Mouse (Mus musculus) limb, embryonic 13.5 days (tissue): ENCODE measurements around the gene Sapcd1. TPM values are rescaled to one million over a fixed set of nuclear protein-coding genes. Genes with fewer than 3 reads are reported as not detected.

Experiments used
- ATAC-seq: fragments of 200-750 bp; cut with Nextera tagmentation; 2 replicates; pipeline ENCODE4 v1.8.0; 2017; ENCODE audit warnings: low read depth, moderate number of reproducible peaks, moderate TSS enrichment; ENCODE audit not compliant: low FRiP score
- H3K27ac ChIP-seq: fragments of 300-500 bp; sonication (generic); 2 replicates; pipeline ENCODE4 v1.5.1; 2015; ENCODE audit warnings: inconsistent platforms, mild to moderate bottlenecking, moderate library complexity
- H3K27me3 ChIP-seq: fragments of 300-500 bp; sonication (generic); 2 replicates; pipeline ENCODE4 v1.6.1; 2015; ENCODE audit warnings: mild to moderate bottlenecking, inconsistent platforms
- H3K36me3 ChIP-seq: fragments of 300-500 bp; sonication (generic); 2 replicates; pipeline ENCODE4 v1.6.1; 2015; ENCODE audit warnings: inconsistent platforms, mild to moderate bottlenecking, moderate library complexity
- H3K4me1 ChIP-seq: fragments of 300-500 bp; sonication (generic); 2 replicates; pipeline ENCODE4 v1.6.1; 2015; ENCODE audit warnings: inconsistent platforms
- H3K4me2 ChIP-seq: fragments of 300-500 bp; sonication (generic); replicated peaks from 2 replicates; pipeline ENCODE4 v1.6.1; 2015; ENCODE audit warnings: inconsistent platforms, mild to moderate bottlenecking, moderate library complexity
- H3K4me3 ChIP-seq: fragments of 300-500 bp; sonication (generic); 2 replicates; pipeline ENCODE4 v1.5.1; 2015; ENCODE audit warnings: moderate library complexity, mild to moderate bottlenecking, inconsistent platforms
- H3K9ac ChIP-seq: fragments of 300-500 bp; sonication (generic); 2 replicates; pipeline ENCODE4 v1.6.1; 2015; ENCODE audit warnings: mild to moderate bottlenecking, inconsistent platforms
- H3K9me3 ChIP-seq: fragments of 300-500 bp; sonication (generic); 2 replicates; pipeline ENCODE4 v1.6.1; 2016; ENCODE audit warnings: inconsistent platforms
- WGBS: fragments of 180-500 bp; shearing (Covaris S2); methylation state at CpG from one replicate; pipeline ENCODE4 v1.1.7; 2015; 5-methylcytosine and 5-hydroxymethylcytosine counted together
- polyA plus RNA-seq: library from polyadenylated mRNA; unstranded; fragments of >200 nt; fragmentation: Nextera tagmentation; extraction: Ambion mirVana; gene quantifications from 2 replicates; pipeline ENCODE4 v1.2.1, GENCODE M21; 2015

The Sapcd1 gene
- polyA plus RNA-seq, 1 experiment from 2014 or later = 7.2 TPM

DNA sequence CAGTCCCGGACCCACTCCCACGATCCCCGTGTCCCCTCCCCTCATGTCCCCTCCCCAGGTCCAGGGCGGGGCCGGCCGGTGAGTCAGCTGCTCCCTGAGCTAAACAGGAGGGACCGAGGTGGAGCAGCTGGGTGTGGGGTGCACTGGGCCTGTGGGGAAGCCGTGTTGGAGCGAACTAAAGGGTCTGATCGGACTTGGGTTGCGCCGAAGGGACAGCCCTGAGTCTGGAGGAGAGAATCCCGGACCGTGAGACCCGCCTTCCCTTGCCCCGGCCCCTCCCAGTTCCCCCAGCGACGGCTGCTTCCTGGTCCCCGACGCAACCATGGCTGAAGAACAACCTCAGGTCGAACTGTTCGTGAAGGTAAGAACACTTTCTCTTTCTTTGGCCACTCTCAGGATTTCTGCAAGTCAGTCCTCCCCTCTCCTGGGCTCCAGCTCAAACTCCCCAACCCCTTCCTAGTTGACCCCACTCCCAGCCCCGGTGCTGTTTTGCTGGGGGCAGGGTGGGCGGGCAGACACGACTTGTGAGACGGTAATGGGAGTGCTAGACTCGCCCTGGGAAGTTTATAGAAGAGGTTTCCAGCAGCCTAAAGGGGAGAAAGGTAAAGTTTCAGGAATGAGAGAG is 22.4 kb upstream of the Sapcd1 start:
- Histone ChIP-seq H3K4me1 (peaks cover 49% of the 10 kb centered on the region), H3K9ac (peak overlapping the region; percentile 86), H3K9me3 (no peaks in the 10 kb centered on the region), H3K4me3 (peak overlapping the region; percentile 68), H3K4me2 (peak overlapping the region; percentile 90), H3K27me3 (no peaks in the 10 kb centered on the region), H3K27ac (peak overlapping the region; percentile 98), H3K36me3 (peaks cover 31% of the 10 kb centered on the region)
- peak; percentile 5; the same call in 1 of the 2 replicates for ATAC-seq
- under 1% methylated on average over 27 of the region's 27 CpGs for WGBS

- H3K9ac ChIP-seq = peak within 1 kb of the TSS; percentile 86
- H3K4me1 ChIP-seq = peaks cover 56% of the 10 kb centered on the region
- 2% methylated on average over 11 of the region's 11 CpGs for WGBS
- ATAC-seq = peak; percentile 30
- H3K9me3 ChIP-seq = no peaks in the 10 kb centered on the region
- H3K4me2 ChIP-seq = peak within 1 kb of the TSS; percentile 90
- H3K27ac ChIP-seq = peak within 1 kb of the TSS; percentile 98
- peak within 1 kb of the TSS; percentile 68 for H3K4me3 ChIP-seq
- H3K27me3 ChIP-seq = no peaks in the 10 kb centered on the region
- H3K36me3 ChIP-seq = peaks cover 26% of the 10 kb centered on the region
Measured at GRCm38 (mm10) chr17:35049561-35050016, 21.8 kb upstream of the Sapcd1 start, which contains the start of gene Clic1. Gene Clic1 (plus strand): TSS chr17:35049966.

DNA sequence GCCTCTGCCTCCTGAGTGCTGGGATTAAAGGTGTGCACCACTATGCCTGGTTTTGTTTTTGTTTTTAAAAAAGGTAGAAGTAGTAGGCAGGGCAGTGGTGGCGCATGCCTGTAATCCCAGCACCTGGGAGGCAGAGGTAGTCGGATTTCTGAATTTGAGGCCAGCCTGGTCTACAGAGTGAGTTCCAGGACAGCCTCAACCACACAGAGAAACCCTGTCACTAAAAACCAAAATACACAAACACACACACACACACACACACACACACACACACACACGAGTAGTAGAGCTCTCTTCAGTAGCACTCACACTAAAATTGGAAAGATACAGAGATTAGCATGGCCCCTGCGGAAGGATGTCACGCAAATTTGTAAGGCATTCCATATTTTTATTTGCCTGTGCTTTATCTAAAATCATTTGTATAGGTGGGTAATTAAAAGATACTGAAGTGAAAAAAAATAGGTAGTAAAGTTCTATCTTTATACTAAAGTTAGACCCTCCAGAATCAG is 21.2 kb upstream of the Sapcd1 start:
- Histone ChIP-seq H3K9me3 (no peaks in the 10 kb centered on the region), H3K4me2 (peak overlapping the region; percentile 90), H3K36me3 (peaks cover 20% of the 10 kb centered on the region), H3K4me1 (peaks cover 56% of the 10 kb centered on the region), H3K4me3 (peak overlapping the region; percentile 68; the same call in 1 of the 2 replicates), H3K27me3 (no peaks in the 10 kb centered on the region), H3K9ac (no peak overlapping the region), H3K27ac (peak overlapping the region; percentile 98)
- no peak for ATAC-seq
- 76% methylated on average over 5 of the region's 5 CpGs for WGBS

DNA sequence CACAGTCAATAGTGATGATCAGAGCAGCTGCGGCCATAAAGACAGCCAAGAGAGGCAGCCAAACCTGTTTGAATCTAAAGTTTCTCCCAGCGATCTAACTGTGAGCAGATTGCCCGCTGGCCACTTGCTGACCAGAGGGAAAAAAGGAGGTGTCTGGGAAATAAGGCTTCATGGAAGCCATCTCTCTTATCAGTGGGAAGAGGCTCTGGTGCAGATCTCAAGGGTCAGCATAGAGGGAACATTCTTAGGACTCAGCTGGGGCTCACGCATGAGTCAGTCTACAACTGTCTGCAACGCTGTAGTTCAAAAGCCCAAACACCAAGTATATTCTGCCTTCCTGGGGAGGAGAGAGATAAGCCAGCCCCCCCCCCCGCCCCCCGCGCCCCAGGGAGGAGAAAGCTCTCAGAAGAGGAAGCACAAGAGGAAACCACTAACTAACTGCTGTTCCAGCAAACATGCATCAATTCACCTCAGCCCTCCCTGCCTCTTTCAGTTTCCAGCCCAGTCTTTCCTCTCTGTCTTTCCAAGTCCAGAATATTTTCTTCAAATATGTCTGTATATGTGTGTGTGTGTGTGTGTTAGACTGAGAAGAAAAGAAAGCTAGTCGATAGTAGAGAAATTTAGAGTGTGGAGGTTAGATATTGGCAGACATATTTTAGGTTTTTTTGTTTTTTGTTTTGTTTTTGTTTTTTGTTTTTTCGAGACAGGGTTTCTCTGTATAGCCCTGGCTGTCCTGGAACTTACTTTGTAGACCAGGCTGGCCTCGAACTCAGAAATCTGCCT is 20.5 kb upstream of the Sapcd1 start:
- WGBS = 33% methylated on average over 11 of the region's 11 CpGs
- Histone ChIP-seq H3K4me3 (no peak overlapping the region), H3K4me2 (no peak overlapping the region; the same call in none of the 2 replicates), H3K4me1 (peaks cover 56% of the 10 kb centered on the region), H3K36me3 (peaks cover 13% of the 10 kb centered on the region), H3K9ac (0 out of 2 replicates have a peak overlapping the region, but pooled peaks have one; percentile 6), H3K27ac (peak overlapping the region; percentile 79), H3K9me3 (no peaks in the 10 kb centered on the region), H3K27me3 (no peaks in the 10 kb centered on the region)
- ATAC-seq = no peak

DNA sequence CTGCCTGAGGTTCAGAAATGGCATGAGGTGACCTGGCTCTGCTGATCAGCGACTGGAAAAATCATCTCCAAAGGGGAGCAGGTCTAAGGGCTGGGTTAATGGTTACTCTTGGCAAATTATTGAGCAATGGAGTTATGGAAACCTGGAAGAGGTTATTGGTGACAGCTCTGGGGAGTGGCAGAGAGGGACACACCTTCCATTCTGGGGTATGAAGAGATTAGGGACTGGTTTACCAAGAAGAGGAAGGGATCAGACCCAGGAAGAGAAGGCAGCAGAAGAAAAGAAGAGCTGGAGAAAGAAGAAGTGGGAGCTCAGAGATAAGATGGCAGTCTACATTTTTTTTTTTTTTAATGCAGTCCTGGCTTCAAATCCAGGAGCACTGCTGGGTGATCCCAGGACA is 19.9 kb upstream of the Sapcd1 start:
- Histone ChIP-seq H3K4me1 (peaks cover 56% of the 10 kb centered on the region), H3K9ac (no peak overlapping the region), H3K9me3 (no peaks in the 10 kb centered on the region), H3K36me3 (peaks cover 7% of the 10 kb centered on the region), H3K27ac (peak overlapping the region; percentile 79; the same call in 1 of the 2 replicates), H3K4me2 (no peak overlapping the region), H3K27me3 (no peaks in the 10 kb centered on the region), H3K4me3 (no peak overlapping the region)
- 68% methylated on average over 1 of the region's 1 CpGs for WGBS
- no peak for ATAC-seq

DNA sequence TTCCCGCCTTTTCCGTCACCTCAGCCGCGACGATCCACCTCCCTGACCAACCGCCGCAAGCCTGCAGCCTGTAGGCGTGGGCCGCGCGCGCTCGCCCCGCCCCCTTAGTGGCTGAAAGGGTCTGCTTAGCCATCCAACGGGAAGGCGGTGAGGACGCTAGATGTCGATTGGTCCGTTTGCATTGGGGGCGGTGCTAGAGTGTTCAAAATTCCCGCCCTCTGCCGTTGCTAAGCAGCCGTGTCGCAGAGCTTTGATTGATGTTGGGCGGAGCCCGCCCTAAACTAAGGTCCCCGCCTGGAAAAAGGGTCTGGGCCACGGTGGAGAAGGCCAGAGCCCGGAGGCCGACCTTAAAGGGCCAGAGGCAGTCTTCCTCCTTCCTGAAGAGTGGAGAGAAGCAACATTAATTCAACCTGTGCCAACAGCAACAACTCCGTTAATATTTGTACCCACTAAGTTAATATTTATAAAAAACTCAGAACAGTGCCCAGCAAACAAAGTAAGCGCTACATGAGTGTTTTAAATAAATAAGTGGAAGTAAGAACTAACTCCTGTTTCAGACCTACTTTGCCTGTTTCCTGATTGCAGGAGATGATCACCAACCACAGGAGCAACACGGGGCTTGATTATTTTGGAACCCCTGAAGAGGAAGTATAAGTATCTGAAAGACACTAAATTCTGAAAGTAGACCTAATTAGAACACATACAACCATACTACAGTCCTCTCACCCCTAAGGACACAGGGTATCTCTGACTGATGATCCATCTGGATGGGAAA is 19.1 kb upstream of the Sapcd1 start, which contains the start of gene Msh5:
Gene Msh5 (minus strand): TSS at position 65 of the 775 bp plus-strand sequence.
- H3K27ac ChIP-seq = peak within 1 kb of the TSS; percentile 87
- H3K4me2 ChIP-seq = peak within 1 kb of the TSS; percentile 96
- peak within 1 kb of the TSS; percentile 90 for H3K9ac ChIP-seq
- H3K4me3 ChIP-seq = peak within 1 kb of the TSS; percentile 61
- no peaks in the 10 kb centered on the region for H3K9me3 ChIP-seq
- H3K27me3 ChIP-seq = no peaks in the 10 kb centered on the region
- ATAC-seq = peak; percentile 97
- WGBS = 2% methylated on average over 33 of the region's 33 CpGs
- H3K36me3 ChIP-seq = no peaks in the 10 kb centered on the region
- H3K4me1 ChIP-seq = peaks cover 50% of the 10 kb centered on the region

DNA sequence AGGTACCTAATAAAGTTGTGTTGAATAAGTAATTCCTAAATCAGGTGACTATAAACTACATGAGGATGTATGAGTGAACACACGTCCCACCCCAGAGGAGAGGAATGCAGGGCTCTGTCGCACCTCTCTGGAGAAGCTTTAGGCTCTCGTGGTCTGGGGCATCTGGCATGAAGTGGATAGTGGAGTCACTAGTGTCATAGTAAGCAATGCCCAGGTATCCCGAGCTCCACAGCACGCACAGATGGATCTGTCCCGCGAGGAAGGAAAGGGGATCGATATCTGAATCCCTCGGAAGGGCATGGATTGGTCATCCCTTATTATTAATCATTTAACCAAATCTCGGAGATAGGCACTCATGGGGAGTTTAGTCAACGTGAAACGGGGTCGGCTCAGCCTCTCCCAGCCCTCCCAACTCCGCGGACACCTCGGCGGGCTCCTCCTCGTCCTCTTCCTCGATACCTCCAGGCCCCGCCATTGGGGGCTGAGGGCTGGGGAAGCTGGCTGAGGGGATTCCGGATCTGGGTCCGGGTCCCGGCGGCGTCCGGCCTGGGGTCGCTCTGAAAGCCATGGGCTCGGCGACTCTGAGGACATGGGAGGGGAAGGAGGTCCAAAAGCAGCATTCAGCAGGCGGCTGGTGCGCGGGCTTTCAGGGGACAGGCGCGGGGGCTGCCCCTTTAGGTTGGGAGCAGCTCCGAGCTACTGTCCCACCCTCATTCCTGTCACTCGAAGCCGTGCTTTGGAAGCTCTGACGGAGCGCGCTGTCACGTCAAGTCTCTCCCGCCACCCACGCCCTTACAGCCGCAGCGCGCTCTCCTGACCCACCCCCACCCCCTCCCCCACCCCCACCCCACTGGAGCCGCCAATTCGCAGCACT is 18.2 kb upstream of the Sapcd1 start:
- Histone ChIP-seq H3K4me2 (peak overlapping the region; percentile 96), H3K9ac (peak overlapping the region; percentile 90), H3K9me3 (no peaks in the 10 kb centered on the region), H3K36me3 (no peaks in the 10 kb centered on the region), H3K27ac (peak overlapping the region; percentile 87), H3K4me1 (peaks cover 46% of the 10 kb centered on the region), H3K4me3 (peak overlapping the region; percentile 61), H3K27me3 (no peaks in the 10 kb centered on the region)
- no peak for ATAC-seq
- WGBS = 5% methylated on average over 42 of the region's 48 CpGs

- no peak for ATAC-seq
- WGBS = 84% methylated on average over 7 of the region's 7 CpGs
- Histone ChIP-seq H3K36me3 (no peaks in the 10 kb centered on the region), H3K4me2 (peak overlapping the region; percentile 96), H3K4me3 (peak overlapping the region; percentile 61), H3K4me1 (peaks cover 46% of the 10 kb centered on the region), H3K27me3 (no peaks in the 10 kb centered on the region), H3K9ac (peak overlapping the region; percentile 90; the same call in 1 of the 2 replicates), H3K9me3 (no peaks in the 10 kb centered on the region), H3K27ac (no peak overlapping the region)
Measured at GRCm38 (mm10) chr17:35044904-35045806, 17.3 kb upstream of the Sapcd1 start.

- H3K27ac ChIP-seq = no peak overlapping the region
- H3K9me3 ChIP-seq = no peaks in the 10 kb centered on the region
- WGBS = 82% methylated on average over 4 of the region's 4 CpGs
- no peak overlapping the region for H3K4me2 ChIP-seq
- H3K9ac ChIP-seq = no peak overlapping the region
- H3K4me3 ChIP-seq = no peak overlapping the region
- no peaks in the 10 kb centered on the region for H3K27me3 ChIP-seq
- H3K36me3 ChIP-seq = no peaks in the 10 kb centered on the region
- H3K4me1 ChIP-seq = peaks cover 35% of the 10 kb centered on the region
- ATAC-seq = no peak
Measured at GRCm38 (mm10) chr17:35043794-35044193, 16.0 kb upstream of the Sapcd1 start.

GRCm38 (mm10) chr17:35039121-35039873 is 11.5 kb upstream of the Sapcd1 start:
- H3K27ac ChIP-seq = no peak overlapping the region
- no peak for ATAC-seq
- no peak overlapping the region for H3K9ac ChIP-seq
- no peak overlapping the region for H3K4me2 ChIP-seq
- no peaks in the 10 kb centered on the region for H3K4me1 ChIP-seq
- H3K9me3 ChIP-seq = no peaks in the 10 kb centered on the region
- H3K36me3 ChIP-seq = no peaks in the 10 kb centered on the region
- no peak overlapping the region for H3K4me3 ChIP-seq
- 84% methylated on average over 11 of the region's 11 CpGs for WGBS
- no peaks in the 10 kb centered on the region for H3K27me3 ChIP-seq
